Mouse (Mus musculus) C2C12 (cell line): ENCODE measurements around the gene Smarca1. TPM values are rescaled to one million over a fixed set of nuclear protein-coding genes. Genes with fewer than 3 reads are reported as not detected.

ENCODE experiments used
- H3K27me3 ChIP-seq: one replicate; pipeline ENCODE4 v1.6.1; 2011; ENCODE audit not compliant: control insufficient read depth, insufficient read depth, insufficient read length
- H3K36me3 ChIP-seq: one replicate; pipeline ENCODE4 v1.6.1; 2011; ENCODE audit not compliant: control insufficient read depth, insufficient read depth
- H3K4me3 ChIP-seq: one replicate; pipeline ENCODE4 v1.5.1; 2011; ENCODE audit warnings: mild to moderate bottlenecking, control low read depth; ENCODE audit not compliant: poor library complexity, insufficient read depth, severe bottlenecking
- H3K79me2 ChIP-seq: one replicate; pipeline ENCODE4 v1.6.1; 2011; ENCODE audit not compliant: control insufficient read depth, insufficient read depth
- H3K79me3 ChIP-seq: one replicate; pipeline ENCODE4 v1.6.1; 2011; ENCODE audit warnings: low read depth, control low read depth
- H3ac ChIP-seq: one replicate; pipeline ENCODE3; 2011; ENCODE audit warnings: low read depth; ENCODE audit not compliant: control insufficient read depth, insufficient read length
- CEBPB ChIP-seq: IDR thresholded peaks from one replicate; pipeline ENCODE4 v1.6.1; 2011; ENCODE audit warnings: low read depth, mild to moderate bottlenecking, control low read depth, moderate library complexity
- CTCF ChIP-seq: IDR thresholded peaks from one replicate; pipeline ENCODE4 v1.5.1; 2011; ENCODE audit not compliant: control insufficient read depth, insufficient read depth, insufficient read length
- FOSL1 ChIP-seq: IDR thresholded peaks from one replicate; pipeline ENCODE4 v1.8.0; 2011; ENCODE audit warnings: mild to moderate bottlenecking, low read length; ENCODE audit not compliant: poor library complexity, insufficient read depth, severe bottlenecking
- MAX ChIP-seq: IDR thresholded peaks from one replicate; pipeline ENCODE4 v1.6.1; 2011; ENCODE audit warnings: mild to moderate bottlenecking, control low read depth
- MYOD1 ChIP-seq: IDR thresholded peaks from one replicate; pipeline ENCODE4 v1.6.1; 2011; ENCODE audit warnings: low read depth; ENCODE audit not compliant: control insufficient read depth, insufficient read length
- MYOG ChIP-seq: IDR thresholded peaks from one replicate; pipeline ENCODE4 v1.6.1; 2011; ENCODE audit not compliant: control insufficient read depth, insufficient read length; ENCODE audit errors: extremely low read depth
- USF1 ChIP-seq: IDR thresholded peaks from one replicate; pipeline ENCODE4 v1.6.1; 2011; ENCODE audit warnings: low read depth, mild to moderate bottlenecking, control low read depth, moderate library complexity
- polyA plus RNA-seq: library from polyadenylated mRNA; unstranded; fragments of >200 nt; fragmentation: generic; extraction: Trizol; gene quantifications from one replicate; pipeline ENCODE4 v1.2.1, GENCODE M21; 2012; ENCODE audit warnings: missing spikeins

The Smarca1 gene
- polyA plus RNA-seq, 1 experiment: 0.01 TPM

GRCm38 (mm10) chrX:47891243-47891906 is 1.4 kb downstream of the Smarca1 start:
- no peaks in the 10 kb centered on the region for H3K36me3 ChIP-seq
- no peaks in the 10 kb centered on the region for H3K79me2 ChIP-seq
- TF ChIP-seq MAX (no peak), MYOG (no peak), MYOD1 (no peak), CEBPB (no peak), USF1 (no peak), CTCF (no peak), FOSL1 (no peak)
- H3K79me3 ChIP-seq: no peaks in the 10 kb centered on the region
- no peak overlapping the region for H3ac ChIP-seq
- H3K27me3 ChIP-seq: peaks cover 5% of the 10 kb centered on the region
- no peak overlapping the region for H3K4me3 ChIP-seq

GRCm38 (mm10) chrX:47887401-47887800 is 5.4 kb downstream of the Smarca1 start:
- H3K27me3 ChIP-seq: peaks cover 5% of the 10 kb centered on the region
- H3K4me3 ChIP-seq: no peak overlapping the region
- no peak for TF ChIP-seq FOSL1
- no peak for TF ChIP-seq MAX
- TF ChIP-seq CEBPB: no peak
- no peak for TF ChIP-seq CTCF
- TF ChIP-seq USF1: no peak
- TF ChIP-seq MYOD1: no peak
- TF ChIP-seq MYOG: no peak
- H3K79me3 ChIP-seq: no peaks in the 10 kb centered on the region
- H3K36me3 ChIP-seq: no peaks in the 10 kb centered on the region
- H3K79me2 ChIP-seq: no peaks in the 10 kb centered on the region
- no peak overlapping the region for H3ac ChIP-seq

GRCm38 (mm10) chrX:47882813-47883212 is 10.0 kb downstream of the Smarca1 start:
- TF ChIP-seq CEBPB: no peak
- TF ChIP-seq MAX: no peak
- no peak for TF ChIP-seq FOSL1
- TF ChIP-seq USF1: no peak
- TF ChIP-seq MYOG: no peak
- no peak for TF ChIP-seq CTCF
- no peak for TF ChIP-seq MYOD1
- no peaks in the 10 kb centered on the region for H3K79me2 ChIP-seq
- no peaks in the 10 kb centered on the region for H3K36me3 ChIP-seq
- H3K4me3 ChIP-seq: no peak overlapping the region
- H3ac ChIP-seq: no peak overlapping the region
- no peaks in the 10 kb centered on the region for H3K79me3 ChIP-seq
- no peaks in the 10 kb centered on the region for H3K27me3 ChIP-seq

DNA sequence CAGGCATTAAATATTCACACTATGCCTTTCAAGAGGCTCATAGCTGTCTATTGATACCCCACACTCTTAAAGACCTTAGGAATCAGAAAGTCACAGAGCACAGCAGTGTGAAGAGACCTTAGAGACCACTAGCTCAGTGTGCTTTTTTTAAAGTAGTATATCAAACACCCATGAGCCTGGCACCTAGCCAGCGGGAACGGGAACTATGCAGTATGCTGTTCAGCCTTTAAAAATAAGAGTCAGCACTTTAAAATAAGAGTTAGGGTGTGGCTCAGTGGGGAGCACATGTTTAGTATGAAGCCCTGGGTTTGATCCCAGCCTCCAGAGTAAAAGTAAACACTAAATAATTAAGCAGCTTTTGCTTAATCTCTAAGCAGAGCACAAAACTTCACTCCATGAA is 12.7 kb downstream of the Smarca1 start:
- no peaks in the 10 kb centered on the region for H3K27me3 ChIP-seq
- no peak overlapping the region for H3ac ChIP-seq
- no peak overlapping the region for H3K4me3 ChIP-seq
- no peaks in the 10 kb centered on the region for H3K79me3 ChIP-seq
- TF ChIP-seq MAX (no peak), CEBPB (no peak), MYOD1 (no peak), FOSL1 (no peak), CTCF (no peak), MYOG (no peak), USF1 (no peak)
- no peaks in the 10 kb centered on the region for H3K79me2 ChIP-seq
- no peaks in the 10 kb centered on the region for H3K36me3 ChIP-seq

DNA sequence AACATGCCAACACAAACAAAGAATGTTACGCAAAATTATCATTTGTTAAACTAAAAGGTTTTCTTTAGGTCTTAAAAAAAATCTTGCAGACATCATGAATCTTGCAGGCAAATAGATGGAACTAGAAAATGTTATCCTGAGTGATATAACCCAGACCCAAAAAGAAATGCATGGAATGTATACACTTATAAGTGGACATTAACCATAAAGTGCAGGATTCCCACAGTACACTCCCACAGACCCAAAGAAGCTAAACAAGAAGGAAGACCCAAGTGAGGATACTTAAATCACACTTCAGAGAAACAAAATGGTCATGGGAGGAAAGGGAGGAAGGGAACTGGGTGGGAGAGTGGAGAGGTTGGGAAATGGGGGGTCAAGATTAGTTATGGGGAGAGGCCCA is 34.2 kb downstream of the Smarca1 start:
- no peak for TF ChIP-seq CTCF
- TF ChIP-seq MYOG: no peak
- TF ChIP-seq CEBPB: no peak
- TF ChIP-seq FOSL1: no peak
- no peak for TF ChIP-seq MAX
- no peak for TF ChIP-seq MYOD1
- no peak for TF ChIP-seq USF1
- no peak overlapping the region for H3ac ChIP-seq
- no peak overlapping the region for H3K4me3 ChIP-seq
- H3K27me3 ChIP-seq: no peaks in the 10 kb centered on the region
- H3K79me3 ChIP-seq: no peaks in the 10 kb centered on the region
- no peaks in the 10 kb centered on the region for H3K79me2 ChIP-seq
- H3K36me3 ChIP-seq: no peaks in the 10 kb centered on the region

GRCm38 (mm10) chrX:47835835-47836195 is 57.0 kb downstream of the Smarca1 start:
- no peaks in the 10 kb centered on the region for H3K79me2 ChIP-seq
- no peak overlapping the region for H3ac ChIP-seq
- TF ChIP-seq FOSL1: no peak
- no peak for TF ChIP-seq CEBPB
- no peaks in the 10 kb centered on the region for H3K27me3 ChIP-seq
- no peak overlapping the region for H3K4me3 ChIP-seq
- H3K36me3 ChIP-seq: no peaks in the 10 kb centered on the region
- H3K79me3 ChIP-seq: no peaks in the 10 kb centered on the region
